Mouse (Mus musculus) liver, embryonic 14.5 days (tissue): ENCODE measurements at regions not wholly inside any gene's neighbourhood (a gene's known extent, or its start where the extent isn't known, plus 50 kb on each side); places are given as distances from the start of the nearest gene placed in this dataset.

ENCODE experiments used
- ATAC-seq: fragments of 200-750 bp; cut with Nextera tagmentation; 2 replicates; pipeline ENCODE4 v1.8.0; 2017; ENCODE audit warnings: moderate number of reproducible peaks, mild to moderate bottlenecking, moderate library complexity; ENCODE audit not compliant: insufficient read depth
- DNase-seq, 3 experiments: peaks; one replicate each; pipeline ENCODE4 v3.0.0-alpha.2; 2012 to 2013; ENCODE audit warnings: low read depth in 3 of 3, low spot score in 3 of 3
- H3K27ac ChIP-seq: fragments of 300-500 bp; sonication (generic); 2 replicates; pipeline ENCODE4 v1.5.1; 2014; ENCODE audit warnings: moderate library complexity, mild to moderate bottlenecking, control low read depth, inconsistent platforms
- H3K27me3 ChIP-seq: fragments of 300-500 bp; sonication (generic); 2 replicates; pipeline ENCODE4 v1.6.1; 2014; ENCODE audit warnings: mild to moderate bottlenecking, low read length, moderate library complexity; ENCODE audit not compliant: control insufficient read depth, insufficient read depth
- H3K36me3 ChIP-seq: fragments of 300-500 bp; sonication (generic); replicated peaks from 2 replicates; pipeline ENCODE4 v1.6.1; 2014; ENCODE audit warnings: low read depth; ENCODE audit not compliant: control insufficient read depth, insufficient read depth
- H3K4me1 ChIP-seq, 2 experiments: fragments of 200-500 bp in 1 of 2; fragments of 300-500 bp in 1 of 2; sonication (generic) in 1 of 2; replicated peaks; 2 replicates each; pipeline ENCODE4 v1.6.1; 2012 to 2014; ENCODE audit warnings: antibody characterized with exemption in 1 of 2, inconsistent platforms in 1 of 2, low read length in 1 of 2; ENCODE audit not compliant: control insufficient read depth in 2 of 2, insufficient read depth in 2 of 2
- H3K4me2 ChIP-seq: fragments of 300-500 bp; sonication (generic); 2 replicates; pipeline ENCODE4 v1.6.1; 2014; ENCODE audit warnings: low read depth, mild to moderate bottlenecking, control low read depth, moderate library complexity
- H3K4me3 ChIP-seq, 2 experiments: fragments of 200-500 bp in 1 of 2; fragments of 300-500 bp in 1 of 2; sonication (generic) in 1 of 2; 2 replicates each; pipeline ENCODE4 v1.5.1; 2012 to 2014; ENCODE audit warnings: low read depth in 2 of 2, low read length in 2 of 2, mild to moderate bottlenecking in 2 of 2, control low read depth in 1 of 2, inconsistent platforms in 1 of 2, moderate library complexity in 1 of 2; ENCODE audit not compliant: insufficient read depth in 1 of 2
- H3K9ac ChIP-seq: fragments of 300-500 bp; sonication (generic); replicated peaks from 2 replicates; pipeline ENCODE4 v1.6.1; 2014; ENCODE audit warnings: mild to moderate bottlenecking, control low read depth, moderate library complexity
- H3K9me3 ChIP-seq: fragments of 300-500 bp; sonication (generic); 2 replicates; pipeline ENCODE4 v1.6.1; 2016; ENCODE audit warnings: low read length, mixed read lengths; ENCODE audit not compliant: control insufficient read depth
- CTCF ChIP-seq: IDR thresholded peaks from 2 replicates; pipeline ENCODE4 v1.5.1; 2016; ENCODE audit warnings: antibody characterized with exemption, low read depth, control low read depth
- EP300 ChIP-seq: IDR thresholded peaks from 2 replicates; pipeline ENCODE4 v1.6.1; 2016; ENCODE audit warnings: antibody characterized with exemption, low read depth
- WGBS: fragments of 180-500 bp; shearing (Covaris S2); extraction: QIAGEN DNeasy Blood & Tissue Kit; methylation state at CpG from one replicate; pipeline ENCODE4 v1.1.7; 2014; ENCODE audit not compliant: insufficient replicate concordance; 5-methylcytosine and 5-hydroxymethylcytosine counted together

DNA sequence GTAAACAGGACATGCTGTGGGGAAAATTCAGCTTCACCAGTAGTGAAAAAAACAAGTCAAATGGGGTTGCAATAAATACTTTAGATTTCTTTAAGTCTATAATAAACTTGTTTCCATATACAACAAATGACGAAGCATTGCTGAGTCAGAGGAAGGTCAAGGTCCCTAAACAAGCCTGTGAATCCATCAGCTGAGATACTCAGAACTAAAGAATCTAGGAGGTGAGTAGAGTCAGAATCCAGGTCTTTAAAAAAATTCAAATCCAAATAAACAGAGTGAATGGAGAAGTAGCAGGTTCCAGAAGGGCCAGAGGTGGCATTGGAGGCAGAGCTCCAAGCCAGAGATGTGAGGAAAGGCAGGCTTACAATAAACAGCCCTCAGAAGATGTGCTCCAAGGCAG is 2301.1 kb upstream of the Gm7489 start:
- ATAC-seq: no peak
- H3K4me2 ChIP-seq: no peak overlapping the region
- H3K4me3 ChIP-seq: no peak overlapping the region
- no peaks in the 10 kb centered on the region for H3K9me3 ChIP-seq
- no peak for DNase-seq
- TF ChIP-seq CTCF: no peak
- TF ChIP-seq EP300: no peak
- 52% methylated on average over 1 of the region's 1 CpGs for WGBS
- H3K9ac ChIP-seq: no peak overlapping the region
- H3K4me1 ChIP-seq: no peaks in the 10 kb centered on the region
- H3K36me3 ChIP-seq: no peaks in the 10 kb centered on the region
- no peaks in the 10 kb centered on the region for H3K27me3 ChIP-seq
- H3K27ac ChIP-seq: no peak overlapping the region

GRCm38 (mm10) chr15:51586146-51586545 is 2298.6 kb upstream of the Gm7489 start:
- Histone ChIP-seq H3K27me3 (no peaks in the 10 kb centered on the region), H3K9ac (no peak overlapping the region), H3K4me3 (no peak overlapping the region), H3K4me1 (no peaks in the 10 kb centered on the region), H3K27ac (no peak overlapping the region), H3K9me3 (no peaks in the 10 kb centered on the region), H3K36me3 (no peaks in the 10 kb centered on the region), H3K4me2 (no peak overlapping the region)
- 48% methylated on average over 5 of the region's 5 CpGs for WGBS
- ATAC-seq: no peak
- DNase-seq: no peak
- TF ChIP-seq CTCF: no peak
- TF ChIP-seq EP300: no peak

GRCm38 (mm10) chr15:51591406-51592068 is 2293.2 kb upstream of the Gm7489 start:
- TF ChIP-seq EP300: no peak
- no peak for TF ChIP-seq CTCF
- Histone ChIP-seq H3K27me3 (no peaks in the 10 kb centered on the region), H3K4me2 (no peak overlapping the region), H3K27ac (no peak overlapping the region), H3K9me3 (no peaks in the 10 kb centered on the region), H3K4me3 (no peak overlapping the region), H3K4me1 (no peaks in the 10 kb centered on the region), H3K9ac (no peak overlapping the region), H3K36me3 (no peaks in the 10 kb centered on the region)
- ATAC-seq (no peak), DNase-seq (no peak)
- 63% methylated on average over 17 of the region's 17 CpGs for WGBS

DNA sequence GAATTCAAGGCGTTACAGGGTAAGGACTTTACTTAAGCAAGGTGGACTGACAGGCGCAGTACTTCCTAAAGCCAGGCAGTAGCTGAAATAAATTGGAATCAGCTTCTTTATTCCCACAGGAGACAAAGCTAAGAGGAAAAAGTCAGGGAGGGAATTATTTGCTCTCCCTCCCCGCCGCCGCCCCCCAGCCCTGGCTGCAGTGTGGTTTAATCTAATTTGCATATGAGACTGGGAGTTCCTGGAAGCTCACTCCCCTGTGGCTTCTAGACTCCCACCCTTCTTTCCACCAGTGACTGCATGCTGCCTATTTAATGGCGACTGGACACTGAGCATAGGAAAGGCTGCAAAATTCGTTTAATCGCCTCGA is 2292.7 kb upstream of the Gm7489 start:
- Histone ChIP-seq H3K36me3 (no peaks in the 10 kb centered on the region), H3K27me3 (no peaks in the 10 kb centered on the region), H3K4me1 (no peaks in the 10 kb centered on the region), H3K9me3 (no peaks in the 10 kb centered on the region), H3K9ac (no peak overlapping the region), H3K4me3 (no peak overlapping the region), H3K27ac (no peak overlapping the region), H3K4me2 (no peak overlapping the region)
- TF ChIP-seq EP300 (no peak), CTCF (no peak)
- no peak for ATAC-seq
- WGBS: 51% methylated on average over 9 of the region's 9 CpGs
- DNase-seq: no peak

DNA sequence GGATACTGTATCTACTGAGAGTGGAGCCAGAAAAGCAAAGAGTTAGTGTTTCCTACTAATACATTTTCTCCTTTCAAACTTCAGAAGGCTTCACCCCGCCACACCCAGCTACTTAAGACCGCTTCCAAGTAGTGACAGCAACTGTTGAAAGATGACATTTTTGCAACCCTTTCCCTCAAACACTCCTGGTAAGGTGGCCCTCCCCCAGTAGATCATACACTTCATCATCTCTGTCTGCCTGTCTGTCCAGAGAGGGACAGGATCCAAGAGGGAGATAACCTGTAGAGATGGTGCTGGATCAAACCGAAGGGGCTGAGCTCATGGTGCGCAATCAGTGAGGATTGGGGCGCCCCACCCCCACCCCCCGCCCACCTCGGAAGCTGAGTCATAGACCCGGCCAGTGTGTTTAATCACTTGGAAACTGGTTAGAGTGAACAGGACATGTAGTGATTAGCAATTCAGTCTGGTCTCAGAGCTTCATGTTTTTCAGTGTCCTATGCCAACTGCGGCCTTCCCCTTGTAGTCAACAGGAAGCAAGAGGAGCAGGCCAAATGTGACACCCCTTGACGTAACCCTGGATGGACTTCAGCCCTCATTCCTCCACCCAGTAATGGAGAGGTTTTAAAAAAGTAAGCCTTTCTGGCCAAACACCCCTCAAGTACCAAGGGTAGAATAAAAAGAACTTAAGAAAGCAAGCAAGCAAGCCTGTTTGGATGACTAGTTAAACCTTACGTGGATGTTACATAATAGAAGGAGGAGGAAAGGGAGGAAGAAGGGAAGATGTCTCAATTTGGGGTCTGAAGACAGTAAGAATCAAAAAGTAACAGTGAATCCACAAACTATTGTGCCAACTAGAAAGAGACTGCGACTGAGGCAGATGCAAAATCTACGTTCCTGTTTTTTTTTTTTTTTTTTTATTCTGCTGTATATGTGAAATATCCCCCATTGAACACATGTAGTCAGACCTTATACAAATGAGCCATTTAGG is 2291.9 kb upstream of the Gm7489 start:
- 57% methylated on average over 13 of the region's 13 CpGs for WGBS
- no peaks in the 10 kb centered on the region for H3K4me1 ChIP-seq
- no peaks in the 10 kb centered on the region for H3K27me3 ChIP-seq
- ATAC-seq (no peak), DNase-seq (no peak)
- H3K9me3 ChIP-seq: no peaks in the 10 kb centered on the region
- TF ChIP-seq CTCF (no peak), EP300 (no peak)
- H3K36me3 ChIP-seq: no peaks in the 10 kb centered on the region
- H3K4me2 ChIP-seq: no peak overlapping the region
- no peak overlapping the region for H3K9ac ChIP-seq
- no peak overlapping the region for H3K27ac ChIP-seq
- no peak overlapping the region for H3K4me3 ChIP-seq
